Mouse (Mus musculus) c-Kit-positive CD71-positive TER-119-positive erythroid progenitor cells, embryonic 14.5 days (primary cell): ENCODE data around the gene Siva1.

Experiments used
- DNase-seq: peaks from one replicate; pipeline ENCODE4 v3.0.0-alpha.2; 2013; ENCODE audit warnings: low spot score

Siva1 gene

DNA sequence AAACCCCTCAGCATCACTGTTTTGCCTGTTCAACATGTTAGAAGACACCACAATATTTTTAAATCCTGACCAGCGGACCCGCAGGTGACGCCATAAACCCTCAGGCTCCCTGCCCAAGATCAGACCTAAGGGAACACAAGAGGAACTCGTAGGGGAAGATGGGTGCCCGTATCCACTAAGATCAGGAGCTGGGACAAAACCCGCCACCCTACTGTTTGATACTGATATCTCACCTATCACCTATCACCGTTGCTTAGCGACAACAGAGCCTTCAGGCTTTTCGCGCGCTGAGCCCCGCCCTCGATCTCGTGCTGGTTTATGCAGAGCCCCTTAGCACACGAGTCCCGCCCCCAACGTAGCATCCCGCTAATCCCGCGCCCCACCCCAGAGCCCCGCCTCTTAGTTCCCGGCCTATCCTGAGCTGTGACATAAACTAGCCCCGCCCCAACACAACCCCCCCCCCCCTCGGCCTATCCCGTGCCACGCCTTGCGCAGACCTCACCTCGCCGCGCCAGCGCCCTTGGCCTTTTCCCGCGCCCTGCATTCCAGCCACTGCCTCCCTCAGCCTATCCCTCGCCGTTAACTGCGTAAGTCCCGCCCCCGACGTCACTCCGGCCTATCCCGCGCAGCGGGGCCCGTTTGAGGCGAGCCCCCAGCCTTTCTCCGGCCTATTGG is at the start of gene Siva1:
TSS of gene Siva1 (plus strand) at position 500 of the 675 bp plus-strand sequence.
- DNase-seq = peak; percentile 96

DNA sequence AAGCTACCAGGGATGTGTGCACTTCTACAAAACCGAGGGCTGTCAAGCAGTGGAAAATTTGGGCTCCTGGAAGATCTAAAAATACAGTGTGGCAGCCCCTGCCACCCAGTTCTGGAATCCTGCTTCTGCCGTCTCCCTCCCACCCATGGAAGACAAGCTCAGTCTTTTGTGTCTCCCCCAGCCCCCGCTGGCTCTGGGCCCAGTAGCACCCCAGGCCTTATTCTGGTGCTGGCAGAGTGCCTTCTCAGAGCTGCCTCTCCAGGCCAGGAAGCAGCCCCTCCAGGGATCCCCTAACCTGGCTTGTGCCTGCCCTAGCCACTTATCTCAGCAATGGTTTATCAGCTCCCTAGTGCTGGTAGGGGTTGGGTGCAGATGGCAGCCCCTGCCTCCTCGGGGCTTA is 49.5 kb upstream of the Siva1 start:
- no peak for DNase-seq

DNA sequence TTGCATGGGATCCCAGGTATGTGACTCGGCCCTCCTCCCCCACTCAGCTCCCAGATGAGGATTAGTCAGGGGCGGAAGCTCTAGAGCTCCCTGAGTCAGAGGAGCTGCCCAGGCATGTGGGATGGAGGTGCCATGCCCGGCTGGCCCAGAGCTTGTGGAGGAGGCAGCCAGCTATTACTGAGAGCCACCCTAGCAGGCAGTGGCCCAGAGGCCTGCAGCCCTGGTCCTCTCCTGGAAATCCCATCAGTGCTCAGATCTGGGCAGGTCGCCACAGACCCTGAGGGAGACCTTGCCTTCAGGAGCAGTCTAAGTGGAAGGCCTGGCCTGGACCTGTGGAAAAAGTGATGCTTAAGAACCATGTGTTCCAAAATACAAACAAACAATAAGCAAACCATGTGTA is 48.9 kb upstream of the Siva1 start:
- no peak for DNase-seq

DNA sequence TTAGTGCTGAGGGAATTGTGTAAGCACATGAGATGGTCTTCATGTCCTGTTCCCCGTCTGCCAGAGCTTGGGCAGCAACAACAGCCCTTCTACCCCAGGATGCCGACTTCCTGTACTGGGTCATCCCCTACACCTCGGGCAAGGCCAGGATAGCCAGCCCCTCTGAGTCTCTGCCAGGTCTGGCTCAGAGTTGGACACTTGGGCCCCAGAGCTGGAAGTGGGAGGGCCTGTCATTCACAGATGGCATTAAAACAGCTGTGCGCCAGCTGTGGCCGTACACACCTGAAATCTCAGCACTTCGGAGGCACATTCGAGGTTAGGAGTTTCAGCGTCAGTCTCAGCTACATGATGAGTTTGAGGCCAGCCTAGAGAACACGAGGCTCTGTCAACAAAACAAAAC is 48.0 kb upstream of the Siva1 start:
- DNase-seq = no peak

DNA sequence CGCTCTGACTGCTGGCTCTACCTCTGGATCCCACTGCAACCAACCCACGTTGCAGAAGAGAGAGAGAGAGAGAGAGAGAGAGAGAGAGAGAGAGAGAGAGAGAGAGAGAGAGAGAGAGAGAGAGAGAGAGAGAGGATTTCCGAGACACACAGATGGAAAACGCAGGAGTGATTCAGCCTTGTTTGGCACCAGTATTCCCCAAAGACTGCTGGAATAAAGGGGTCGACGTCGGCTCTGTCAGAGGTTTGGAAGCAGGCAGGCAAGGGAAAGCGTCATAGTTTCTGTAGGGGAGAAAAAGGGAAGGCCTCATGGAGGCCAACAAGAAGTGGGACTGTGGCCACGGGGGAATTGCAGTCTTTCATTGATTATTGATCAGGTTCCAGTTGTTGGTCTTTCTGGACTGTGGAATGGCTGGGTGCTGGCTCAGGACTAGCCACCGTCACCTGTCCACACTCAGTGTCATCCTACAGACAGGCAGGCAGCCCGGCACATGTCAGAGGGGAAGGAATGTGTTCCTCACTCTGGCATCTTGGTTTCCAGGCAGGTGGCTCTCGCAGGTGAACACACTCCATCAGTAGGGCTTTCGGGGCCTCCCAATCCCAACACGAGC is 47.5 kb upstream of the Siva1 start:
- no peak for DNase-seq

DNA sequence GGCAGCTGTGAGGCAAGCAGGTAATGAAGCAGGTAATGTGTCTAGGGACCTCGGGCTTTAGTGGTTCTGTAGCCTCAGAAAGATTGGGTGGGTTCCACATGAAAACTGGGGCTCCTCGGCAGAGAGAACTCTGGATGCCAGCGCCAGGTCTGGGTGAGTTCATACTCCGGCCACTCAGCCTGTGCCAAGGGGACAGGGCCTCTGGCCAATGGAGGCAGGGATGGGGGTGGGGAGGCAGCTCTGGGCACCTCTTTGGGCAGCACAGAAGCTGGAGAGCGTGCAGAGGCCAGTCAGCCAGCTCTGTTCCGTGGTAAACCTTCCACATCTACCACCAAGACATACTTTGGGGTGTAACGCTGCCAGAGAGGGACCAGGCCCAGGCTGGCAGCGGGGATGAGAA is 46.9 kb upstream of the Siva1 start:
- no peak for DNase-seq

DNA sequence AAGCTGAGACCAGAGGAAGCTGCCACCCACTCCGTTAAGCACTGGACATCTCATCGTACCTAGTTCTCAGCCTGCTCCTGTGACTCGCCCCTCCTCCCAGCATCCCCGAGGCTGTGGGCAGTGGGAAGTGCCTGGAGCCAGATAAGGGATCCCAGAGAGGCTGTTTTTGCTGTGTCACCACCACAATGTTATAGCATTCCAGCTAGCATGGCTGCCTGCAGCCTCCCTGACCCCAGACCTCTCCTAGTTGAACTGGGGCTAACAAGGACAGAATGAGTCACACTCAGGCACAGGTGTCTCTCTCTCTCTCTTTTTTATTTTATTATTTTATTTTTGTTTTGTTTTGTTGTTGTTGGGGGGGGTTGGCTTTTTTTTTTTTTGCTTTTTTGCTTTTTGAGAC is 45.3 kb upstream of the Siva1 start:
- no peak for DNase-seq

DNA sequence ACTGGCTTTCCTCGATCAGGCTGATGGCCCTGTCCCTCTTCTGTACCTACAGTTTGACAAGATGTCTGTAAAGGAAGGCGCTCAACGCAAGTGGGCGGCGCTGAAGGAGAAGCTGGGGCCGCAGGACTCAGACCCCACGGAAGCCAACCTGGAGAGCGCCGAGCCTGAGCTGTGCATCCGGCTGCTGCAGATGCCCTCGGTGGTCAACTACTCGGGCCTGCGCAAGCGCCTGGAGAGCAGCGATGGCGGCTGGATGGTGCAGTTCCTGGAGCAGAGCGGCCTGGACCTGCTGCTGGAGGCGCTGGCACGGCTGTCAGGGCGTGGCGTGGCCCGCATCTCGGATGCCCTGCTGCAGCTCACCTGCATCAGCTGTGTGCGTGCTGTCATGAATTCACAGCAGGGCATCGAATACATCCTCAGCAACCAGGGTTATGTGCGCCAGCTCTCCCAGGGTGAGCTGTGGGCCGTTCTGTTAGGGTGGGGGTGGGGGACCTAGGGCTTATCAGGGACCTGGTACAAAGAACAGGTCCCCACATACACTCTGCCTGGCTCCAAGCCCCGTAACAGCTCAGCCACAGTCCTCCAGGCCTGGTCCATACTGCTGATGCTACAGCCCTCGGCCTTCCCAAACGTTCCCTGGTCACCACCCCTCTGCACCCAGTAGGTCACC is 44.4 kb upstream of the Siva1 start:
- no peak for DNase-seq

DNA sequence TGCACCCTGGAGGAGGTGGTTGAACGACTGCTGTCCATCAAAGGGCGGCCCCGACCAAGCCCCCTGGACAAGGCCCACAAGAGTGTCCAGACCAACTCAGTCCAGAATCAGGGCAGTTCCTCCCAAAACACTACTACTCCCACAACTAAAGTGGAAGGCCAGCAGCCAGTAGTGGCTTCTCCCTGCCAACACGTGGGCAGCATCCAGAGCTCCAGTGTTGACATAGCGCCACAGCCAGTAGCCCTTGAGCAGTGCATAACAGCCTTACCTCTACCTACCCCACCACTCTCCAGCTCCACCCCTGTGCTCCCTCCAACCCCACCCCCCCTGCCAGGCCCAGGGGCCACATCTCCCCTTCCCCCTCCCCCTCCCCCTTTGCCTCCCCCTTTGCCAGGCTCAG is 40.5 kb upstream of the Siva1 start:
- no peak for DNase-seq

DNA sequence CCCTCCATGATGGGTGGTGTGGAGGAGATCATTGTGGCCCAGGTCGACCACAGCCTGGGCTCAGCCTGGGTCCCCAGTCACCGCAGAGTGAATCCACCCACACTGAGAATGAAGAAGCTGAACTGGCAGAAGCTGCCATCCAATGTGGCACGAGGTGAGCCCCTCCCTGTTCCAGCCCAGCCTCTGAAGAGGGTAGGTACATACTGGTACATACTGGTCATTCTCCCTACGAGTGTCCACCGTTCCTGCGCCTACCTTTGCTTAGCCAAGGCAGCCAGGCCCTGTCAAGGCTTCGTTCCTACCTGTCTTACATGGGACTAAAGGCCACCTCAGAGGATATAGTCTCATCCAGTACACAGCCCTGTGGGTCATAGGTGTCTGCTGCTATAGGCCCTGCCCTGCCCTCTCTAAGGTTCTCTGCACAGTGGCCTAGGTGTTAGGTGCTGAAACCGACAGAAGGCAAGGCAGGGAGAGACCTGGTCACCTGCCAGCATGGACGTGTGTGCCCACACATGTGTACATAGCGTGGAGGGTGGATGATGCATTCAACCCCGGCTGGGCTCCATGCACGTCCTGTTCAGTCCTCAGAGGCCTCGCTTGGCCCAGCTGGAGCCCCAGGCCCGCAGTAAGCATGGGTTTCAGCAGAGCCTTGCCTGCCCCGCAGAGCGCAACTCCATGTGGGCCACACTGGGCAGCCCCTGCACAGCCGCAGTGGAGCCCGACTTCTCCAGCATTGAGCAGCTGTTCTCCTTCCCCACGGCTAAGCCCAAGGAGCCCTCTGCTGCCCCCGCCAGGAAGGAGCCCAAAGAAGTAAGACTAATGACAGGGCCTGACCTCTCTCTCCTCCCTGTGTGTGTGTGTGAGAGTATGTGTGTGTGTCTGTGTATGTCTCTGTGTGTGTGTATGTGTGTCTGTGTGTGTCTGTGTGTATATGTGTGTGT is 39.5 kb upstream of the Siva1 start:
- DNase-seq = no peak

DNA sequence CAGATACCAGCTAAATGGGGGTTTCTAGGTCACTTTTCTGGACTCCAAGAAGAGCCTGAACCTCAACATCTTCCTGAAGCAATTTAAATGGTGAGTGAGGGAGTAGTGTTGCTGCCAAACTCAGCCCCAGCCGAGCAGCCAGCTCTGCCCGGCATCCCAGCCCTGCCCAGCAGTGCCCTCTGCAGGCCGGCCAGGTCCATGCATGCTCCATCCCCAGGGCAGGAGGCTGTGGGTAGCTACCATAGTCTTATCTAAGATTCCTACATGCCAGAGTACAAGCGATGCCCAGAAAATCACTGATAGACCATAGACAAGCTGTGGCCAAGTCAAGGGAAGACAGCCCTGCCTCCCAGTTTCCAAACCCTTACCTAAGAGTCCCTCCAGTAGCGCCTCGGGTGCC is 38.7 kb upstream of the Siva1 start:
- DNase-seq = peak; percentile 24

DNA sequence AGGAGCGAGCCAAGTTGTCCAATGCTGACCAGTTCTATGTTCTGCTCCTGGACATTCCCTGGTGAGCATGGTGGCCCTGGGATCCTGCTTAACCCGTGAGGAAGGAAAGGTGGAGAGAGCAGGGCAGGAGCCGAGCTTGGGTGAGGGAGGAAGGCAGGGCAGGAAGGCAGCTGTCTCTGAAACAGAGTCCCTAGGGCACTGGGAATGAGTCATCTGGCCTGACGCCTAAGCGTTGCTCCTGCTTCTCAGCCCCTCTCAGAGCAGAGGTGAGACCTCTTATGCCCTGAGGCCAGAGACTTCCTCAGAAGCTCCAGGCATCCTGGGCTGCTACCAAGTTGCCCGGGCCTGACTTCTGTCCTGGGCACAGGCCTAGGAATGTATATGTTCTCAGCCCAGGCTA is 37.5 kb upstream of the Siva1 start:
- DNase-seq = no peak

DNA sequence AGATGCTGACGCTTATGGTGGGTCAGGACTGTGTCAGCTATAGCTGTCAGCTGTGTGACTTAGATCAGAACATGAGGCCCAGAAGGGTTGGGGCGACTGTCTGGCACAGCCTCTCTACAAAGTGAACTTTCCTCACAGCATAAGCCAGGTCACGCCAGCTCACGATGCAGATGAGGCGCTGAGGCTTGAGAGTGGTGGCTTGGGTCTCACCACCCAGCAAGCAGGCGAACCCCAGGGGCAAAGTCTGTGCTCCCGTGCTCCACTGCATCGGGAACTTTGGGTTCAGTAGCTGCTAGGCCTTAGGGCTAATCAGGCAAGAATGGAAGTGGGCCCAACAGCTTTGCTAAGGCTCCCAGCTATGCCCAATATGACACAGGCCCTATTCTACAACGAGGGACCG is 35.4 kb upstream of the Siva1 start:
- no peak for DNase-seq

DNA sequence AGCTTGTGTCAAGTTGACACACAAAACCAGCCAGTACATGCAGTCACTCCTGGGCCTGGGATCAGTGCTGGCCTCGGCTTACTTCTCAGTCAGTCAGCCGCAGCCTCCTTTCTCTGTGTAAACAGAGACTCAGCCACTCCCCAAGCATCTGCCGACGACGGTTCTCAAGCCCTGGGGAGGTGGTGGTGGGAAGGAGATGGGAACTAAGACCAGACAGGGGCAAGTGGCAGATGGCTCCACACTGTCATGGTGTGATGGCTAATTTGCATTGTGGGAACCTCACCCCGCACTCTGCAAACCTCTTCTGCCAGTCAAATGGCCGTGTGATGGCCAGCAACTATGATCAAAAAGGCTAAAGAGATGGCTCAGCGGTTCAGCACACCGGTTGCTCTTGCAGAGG is 27.8 kb upstream of the Siva1 start:
- no peak for DNase-seq

DNA sequence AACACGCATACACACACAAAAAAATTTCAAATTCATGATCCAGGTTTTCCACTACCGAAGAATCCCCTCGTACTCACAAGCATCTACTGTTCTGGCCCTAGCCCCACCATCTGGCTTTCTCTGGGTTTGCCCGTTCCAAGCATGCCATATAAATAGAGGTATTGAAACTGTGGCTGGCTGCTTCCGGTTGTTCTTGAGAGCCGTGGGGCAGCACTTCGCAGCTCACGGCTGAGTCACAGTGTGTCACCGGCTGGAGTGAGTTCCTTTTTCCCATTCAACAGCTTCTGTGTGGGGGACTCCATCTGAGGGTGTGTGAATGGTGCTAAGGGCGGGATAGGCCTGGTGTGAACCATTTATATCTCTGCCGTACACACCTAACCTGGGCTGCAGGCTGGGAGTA is 27.3 kb upstream of the Siva1 start:
- DNase-seq = no peak

DNA sequence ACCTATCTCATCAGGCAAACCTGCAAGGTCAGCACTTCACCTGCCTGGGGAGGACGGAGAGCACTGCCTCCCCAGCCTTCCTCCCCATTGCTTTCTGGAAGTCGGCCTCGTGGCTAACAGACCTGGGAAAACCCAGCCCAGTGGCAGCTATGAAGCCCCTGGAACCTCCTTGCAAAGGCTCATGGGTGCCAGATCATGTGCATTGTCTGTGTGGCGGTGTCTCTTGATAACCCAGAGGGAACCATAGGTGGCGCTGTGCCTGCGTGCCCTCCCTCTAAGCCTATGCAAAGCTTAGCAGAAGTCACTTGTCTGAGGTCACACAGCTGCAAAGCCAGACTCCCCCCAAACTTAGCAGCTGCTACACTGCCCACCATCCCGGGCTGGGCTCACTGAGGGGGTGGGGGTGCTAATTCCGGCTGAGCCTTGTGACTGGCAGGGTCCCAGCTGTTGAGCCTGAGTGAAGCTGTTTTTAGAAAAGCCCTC is 26.5 kb upstream of the Siva1 start:
- DNase-seq = peak; percentile 59

DNA sequence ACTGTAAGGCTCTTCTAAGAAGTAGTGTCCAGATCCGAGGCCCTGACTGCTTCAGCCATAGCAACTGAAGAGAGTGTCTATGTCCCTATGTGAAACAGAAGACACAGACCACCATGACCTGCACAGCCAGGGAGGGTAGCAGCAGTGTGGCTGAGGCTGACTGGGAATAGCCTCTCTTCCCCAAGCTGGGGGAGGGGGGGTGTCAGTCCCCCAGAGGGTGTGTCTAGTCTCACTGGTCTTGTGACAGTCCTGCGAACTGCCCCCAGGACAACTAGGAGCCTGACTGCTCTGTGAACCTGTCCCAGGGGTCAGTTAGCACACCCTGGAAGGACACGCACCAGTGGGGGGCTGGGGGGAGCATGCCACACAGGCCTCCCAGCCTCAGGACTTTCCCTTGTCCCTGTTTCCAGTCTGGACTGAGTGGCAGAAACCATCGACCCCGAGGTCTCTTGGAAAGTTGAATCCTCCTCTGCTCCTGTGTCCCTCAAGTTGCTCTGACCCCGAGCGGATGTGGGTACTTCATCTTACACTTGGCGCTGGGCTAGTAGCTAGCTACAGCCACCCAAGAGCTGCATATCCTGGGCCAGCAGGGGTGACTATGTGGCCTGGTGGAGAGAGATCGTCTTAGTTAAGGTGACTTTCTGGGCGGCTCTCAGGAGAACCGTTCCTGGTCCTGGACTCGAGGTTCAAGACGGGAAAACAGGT is 25.3 kb upstream of the Siva1 start:
- DNase-seq = no peak

DNA sequence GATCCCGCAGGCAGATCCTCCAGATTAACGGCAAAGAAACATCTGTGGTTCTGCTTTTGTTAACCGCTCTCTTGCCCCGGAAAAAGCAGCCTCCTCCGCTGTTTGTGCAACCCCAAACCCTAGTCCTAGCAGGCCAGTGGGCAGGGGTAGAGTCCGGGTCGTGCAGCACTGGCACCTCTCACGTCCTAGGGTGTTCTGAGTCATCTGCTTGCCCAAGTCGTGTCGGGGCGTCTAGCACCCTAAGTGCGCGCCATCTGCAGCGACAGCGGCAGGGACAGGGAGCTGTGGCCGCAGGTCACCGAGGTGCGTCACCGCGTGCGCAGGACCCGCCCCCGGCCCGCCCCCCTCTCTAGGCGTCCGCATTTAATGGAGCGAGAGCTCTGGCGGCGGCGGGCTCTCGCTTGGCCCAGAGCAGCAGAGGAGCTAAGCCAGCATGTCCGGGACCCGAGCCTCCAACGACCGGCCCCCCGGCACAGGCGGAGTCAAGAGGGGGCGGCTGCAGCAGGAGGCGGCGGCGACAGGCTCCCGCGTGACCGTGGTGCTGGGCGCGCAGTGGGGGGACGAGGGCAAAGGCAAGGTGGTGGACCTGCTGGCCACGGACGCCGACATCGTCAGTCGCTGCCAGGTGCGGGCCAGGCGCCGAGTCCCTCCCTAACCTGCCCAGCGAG is 24.7 kb upstream of the Siva1 start, which contains the start of gene Adssl1:
TSS of gene Adssl1 (plus strand) at position 360 of the 668 bp plus-strand sequence.
- no peak for DNase-seq

DNA sequence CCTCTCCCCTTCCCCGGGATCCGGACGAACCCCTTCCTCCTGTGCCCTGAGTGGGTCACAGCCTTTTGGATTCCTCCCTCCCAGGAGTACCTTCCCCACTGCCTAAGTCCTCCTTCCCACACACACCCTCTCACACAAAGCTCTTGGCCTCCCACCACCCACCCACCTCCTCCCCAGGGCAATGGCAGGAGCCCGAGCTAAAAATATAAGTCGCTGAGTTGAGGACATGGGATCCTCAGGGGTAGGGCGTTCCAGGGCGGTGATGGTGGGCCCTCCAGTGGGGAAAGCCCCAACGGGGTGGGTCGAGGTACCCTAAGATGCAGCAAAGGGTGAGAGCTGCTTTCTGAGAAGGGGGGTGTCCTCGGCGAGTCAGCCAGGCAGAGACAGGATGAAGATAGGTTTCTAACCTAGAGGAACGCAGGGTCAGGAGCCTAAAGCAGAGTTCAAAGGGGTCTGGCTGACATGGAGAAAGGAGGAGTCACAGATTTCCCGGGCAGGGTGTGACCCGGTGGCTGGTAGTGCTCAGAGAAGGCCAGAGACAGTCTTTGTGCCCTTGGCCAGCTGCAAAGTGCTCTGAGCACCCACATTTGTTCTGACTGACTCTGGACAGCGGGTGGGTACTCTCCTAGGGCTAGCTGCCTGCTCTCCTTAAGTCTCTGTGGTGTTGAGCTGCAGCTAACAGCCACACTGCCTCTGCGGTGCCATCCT is 24.0 kb upstream of the Siva1 start:
- no peak for DNase-seq

DNA sequence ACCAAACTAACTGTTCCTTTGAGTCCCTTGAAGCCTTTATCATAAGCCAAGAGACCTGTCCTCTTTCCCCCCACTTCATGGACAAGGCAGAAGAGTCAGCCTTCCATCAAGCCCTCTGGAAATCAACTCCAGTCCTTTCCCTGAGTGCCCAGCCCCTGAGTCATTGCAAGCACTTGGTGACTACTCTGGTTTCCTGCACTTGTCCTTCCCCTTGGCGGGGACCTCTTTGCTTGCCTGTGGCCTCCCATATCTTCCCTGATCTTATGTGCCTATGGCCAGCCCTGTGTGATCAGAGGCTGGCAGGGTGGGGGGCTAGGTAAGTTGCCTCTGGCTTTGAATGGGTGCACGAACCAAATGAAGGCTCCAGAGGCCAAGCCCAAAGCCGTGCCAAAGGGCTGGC is 22.6 kb upstream of the Siva1 start:
- no peak for DNase-seq
